Mouse (Mus musculus) stomach, postnatal 0 days (tissue): Measurements from ENCODE around the gene Ccdc13.

ENCODE experiments used
- CTCF ChIP-seq: IDR thresholded peaks from 2 replicates; pipeline ENCODE4 v1.5.1; 2016; ENCODE audit warnings: antibody characterized with exemption, low read depth, mild to moderate bottlenecking, moderate library complexity
- EP300 ChIP-seq: optimal IDR thresholded peaks from 2 replicates; pipeline ENCODE3; 2016; ENCODE audit warnings: antibody characterized with exemption

DNA sequence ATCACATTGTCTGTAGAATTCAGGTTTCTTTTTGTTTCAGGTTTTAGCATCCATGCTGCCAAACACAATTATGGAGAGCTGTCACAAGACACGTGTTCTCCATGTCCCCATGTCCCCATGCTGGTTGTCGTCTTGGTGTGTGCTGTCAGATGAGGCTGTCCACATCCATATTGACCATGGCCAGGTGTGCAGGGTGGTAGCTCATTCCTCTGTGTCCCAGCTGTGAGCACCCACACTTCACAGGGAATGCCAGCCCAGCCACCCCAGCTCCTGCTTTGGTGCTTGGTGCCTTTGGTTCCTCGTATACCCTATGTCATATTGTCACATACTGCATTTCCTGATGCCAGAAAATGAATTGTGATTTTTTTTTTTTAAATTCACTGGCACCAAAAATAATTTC is 84.6 kb downstream of the Ccdc13 start:
- TF ChIP-seq CTCF (no peak), EP300 (no peak)
